Mouse (Mus musculus): ENCODE data around the gene Kmt5a. TPM values are rescaled to one million over a fixed set of nuclear protein-coding genes. Genes with fewer than 3 reads are reported as not detected.
A peak's percentile ranks its signal among the peaks of the same experiment; 100 is the strongest.

Kmt5a gene
- polyA plus RNA-seq, 1 experiment from 2014 or later = 18.0 TPM

GRCm38 (mm10) chr5:124444208-124444607 lies 4.5 kb downstream of the Kmt5a start:
- Histone ChIP-seq H3K9ac (replicated peaks; ENCODE audit: low read depth) (no peak overlapping the region), H3K4me1 (ENCODE audit: insufficient read depth, low read depth, low read length) (peaks cover 7% of the 10 kb centered on the region; the same call in 1 of the 2 replicates), H3K27ac (ENCODE audit: low read length) (no peak overlapping the region; the same call in 1 of the 2 replicates), H3K4me3 (ENCODE audit: low read depth, low read length) (no peak overlapping the region), H3K36me3 (ENCODE audit: insufficient read depth, low read length) (0 out of 2 replicates have a peak, but pooled peaks cover 7% of the 10 kb centered on the region), H3K4me2 (replicated peaks; ENCODE audit: low read depth, low read length) (peak overlapping the region; percentile 98; the same call in 1 of the 2 replicates), H3K27me3 (replicated peaks; ENCODE audit: insufficient read depth, low read length) (no peaks in the 10 kb centered on the region), H3K9me3 (ENCODE audit: low read length) (no peaks in the 10 kb centered on the region)
- no peak for TF ChIP-seq EP300 (IDR thresholded peaks at IDR 0.05)
- TF ChIP-seq CTCF (IDR thresholded peaks at IDR 0.05) = no peak
- no peak for DNase-seq (ENCODE audit: low spot score)
- ATAC-seq = no peak
- WGBS = 72% methylated on average over 3 of the region's 3 CpGs

DNA sequence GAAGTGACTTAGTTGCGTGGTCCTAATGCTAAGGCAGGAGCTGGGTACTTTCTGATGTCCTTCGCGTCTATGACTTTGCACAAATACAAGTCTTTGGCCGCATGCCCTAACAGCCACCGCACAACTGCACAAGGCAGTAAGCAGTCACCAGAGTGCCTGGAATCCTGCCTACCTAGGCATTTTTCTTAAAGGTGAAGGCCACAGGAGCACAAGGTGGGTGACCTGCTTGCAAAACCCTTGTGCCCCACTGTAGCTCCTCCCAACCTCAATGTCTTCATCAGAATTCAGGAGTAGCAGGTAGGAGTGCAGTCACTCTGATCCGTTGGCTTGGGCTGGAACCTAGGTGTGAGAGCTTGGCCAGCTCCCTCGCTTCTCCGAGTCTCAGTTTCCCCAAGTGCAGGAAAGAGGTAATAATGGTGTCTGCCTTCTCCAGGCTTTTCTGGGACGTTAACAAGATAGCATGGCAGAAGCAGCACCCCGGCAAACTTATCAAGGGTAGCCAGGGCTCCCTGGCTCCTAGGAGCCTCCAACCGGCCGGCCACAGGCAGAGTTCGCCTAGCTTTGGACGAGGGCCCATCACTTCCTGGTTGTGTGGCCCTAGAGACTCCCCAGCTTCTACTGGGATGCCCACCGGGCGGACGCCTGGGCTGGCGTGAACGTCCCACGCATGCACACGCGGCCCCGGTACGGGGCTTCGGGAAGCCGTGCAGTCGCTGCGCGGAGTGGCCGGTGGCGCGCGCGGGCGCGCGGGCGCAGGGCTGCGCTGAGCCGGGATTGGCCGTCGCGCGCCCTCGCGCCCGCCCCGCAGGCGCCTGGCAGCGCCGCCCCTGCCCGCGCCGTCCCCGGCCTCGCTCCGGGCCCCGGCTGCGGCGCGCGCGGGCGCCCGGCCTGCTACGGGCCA lies 5.2 kb downstream of the Kmt5a start:
- WGBS = 4% methylated on average over 47 of the region's 66 CpGs
- H3K4me2 ChIP-seq (replicated peaks; ENCODE audit: low read depth, low read length) = peak overlapping the region; percentile 98
- no peaks in the 10 kb centered on the region for H3K9me3 ChIP-seq (ENCODE audit: low read length)
- no peaks in the 10 kb centered on the region for H3K27me3 ChIP-seq (replicated peaks; ENCODE audit: insufficient read depth, low read length)
- DNase-seq (ENCODE audit: low spot score) = peak; percentile 84
- 0 out of 2 replicates have a peak, but pooled peaks cover 7% of the 10 kb centered on the region for H3K36me3 ChIP-seq (ENCODE audit: insufficient read depth, low read length)
- peak overlapping the region; percentile 76 for H3K4me3 ChIP-seq (ENCODE audit: low read depth, low read length)
- peak overlapping the region; percentile 92 for H3K27ac ChIP-seq (ENCODE audit: low read length)
- peaks cover 7% of the 10 kb centered on the region; the same call in 1 of the 2 replicates for H3K4me1 ChIP-seq (ENCODE audit: insufficient read depth, low read depth, low read length)
- ATAC-seq = peak; percentile 84
- no peak for TF ChIP-seq EP300 (IDR thresholded peaks at IDR 0.05)
- TF ChIP-seq CTCF (IDR thresholded peaks at IDR 0.05) = no peak
- H3K9ac ChIP-seq (replicated peaks; ENCODE audit: low read depth) = peak overlapping the region; percentile 72

- WGBS = 4% methylated on average over 18 of the region's 77 CpGs
Observed at GRCm38 (mm10) chr5:124445621-124446293, 6.0 kb downstream of the Kmt5a start.

GRCm38 (mm10) chr5:124446301-124446881 lies 6.7 kb downstream of the Kmt5a start:
- Histone ChIP-seq H3K4me3 (ENCODE audit: low read depth, low read length) (peak overlapping the region; percentile 76), H3K27me3 (replicated peaks; ENCODE audit: insufficient read depth, low read length) (no peaks in the 10 kb centered on the region), H3K4me1 (ENCODE audit: insufficient read depth, low read depth, low read length) (peaks cover 7% of the 10 kb centered on the region; the same call in 1 of the 2 replicates), H3K27ac (ENCODE audit: low read length) (peak overlapping the region; percentile 92), H3K9ac (replicated peaks; ENCODE audit: low read depth) (peak overlapping the region; percentile 72), H3K36me3 (ENCODE audit: insufficient read depth, low read length) (peaks cover 7% of the 10 kb centered on the region; the same call in 1 of the 2 replicates), H3K9me3 (ENCODE audit: low read length) (no peaks in the 10 kb centered on the region), H3K4me2 (replicated peaks; ENCODE audit: low read depth, low read length) (peak overlapping the region; percentile 98)
- no peak for TF ChIP-seq EP300 (IDR thresholded peaks at IDR 0.05)
- TF ChIP-seq CTCF (IDR thresholded peaks at IDR 0.05) = peak; percentile 49
- ATAC-seq (peak; percentile 80), DNase-seq (ENCODE audit: low spot score) (peak; percentile 95)
- 3% methylated on average over 15 of the region's 15 CpGs for WGBS

More at GRCm38 (mm10) chr5:124445621-124446293, 6.0 kb downstream of the Kmt5a start:
- Histone ChIP-seq H3K4me2 (replicated peaks; ENCODE audit: low read depth, low read length) (peak overlapping the region; percentile 98), H3K9ac (replicated peaks; ENCODE audit: low read depth) (peak overlapping the region; percentile 72), H3K27me3 (replicated peaks; ENCODE audit: insufficient read depth, low read length) (no peaks in the 10 kb centered on the region), H3K27ac (ENCODE audit: low read length) (peak overlapping the region; percentile 92), H3K9me3 (ENCODE audit: low read length) (no peaks in the 10 kb centered on the region), H3K36me3 (ENCODE audit: insufficient read depth, low read length) (peaks cover 7% of the 10 kb centered on the region; the same call in 1 of the 2 replicates), H3K4me3 (ENCODE audit: low read depth, low read length) (peak overlapping the region; percentile 76), H3K4me1 (ENCODE audit: insufficient read depth, low read depth, low read length) (peaks cover 7% of the 10 kb centered on the region; the same call in 1 of the 2 replicates)
- DNase-seq (ENCODE audit: low spot score) (peak; percentile 57), ATAC-seq (peak; percentile 49)
- TF ChIP-seq EP300 (IDR thresholded peaks at IDR 0.05) = no peak
- TF ChIP-seq CTCF (IDR thresholded peaks at IDR 0.05) = no peak

DNA sequence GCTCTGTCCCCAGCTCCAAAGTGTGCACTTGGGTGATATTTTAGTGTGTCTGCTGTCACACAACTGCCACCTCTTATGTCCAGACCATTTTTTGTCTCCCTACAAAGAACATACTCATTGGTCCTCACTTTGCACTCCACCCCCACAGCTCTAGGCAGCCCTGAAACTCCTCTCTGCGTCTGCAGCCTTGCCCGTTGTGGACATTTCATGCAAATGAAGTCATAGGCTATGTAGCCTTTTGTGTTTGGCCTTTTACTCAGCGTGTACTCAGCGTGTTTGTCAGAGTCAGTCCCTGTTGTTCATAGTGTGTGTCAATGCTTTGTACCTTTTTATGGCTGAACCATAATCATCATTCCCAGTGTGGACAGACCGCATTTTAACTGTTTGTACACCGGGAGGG lies 9.8 kb downstream of the Kmt5a start:
- Histone ChIP-seq H3K27ac (ENCODE audit: low read length) (0 out of 2 replicates have a peak overlapping the region, but pooled peaks have one; percentile 4), H3K4me1 (ENCODE audit: insufficient read depth, low read depth, low read length) (peaks cover 7% of the 10 kb centered on the region; the same call in 1 of the 2 replicates), H3K4me2 (replicated peaks; ENCODE audit: low read depth, low read length) (no peak overlapping the region), H3K27me3 (replicated peaks; ENCODE audit: insufficient read depth, low read length) (no peaks in the 10 kb centered on the region), H3K36me3 (ENCODE audit: insufficient read depth, low read length) (peaks cover 13% of the 10 kb centered on the region), H3K9ac (replicated peaks; ENCODE audit: low read depth) (no peak overlapping the region), H3K4me3 (ENCODE audit: low read depth, low read length) (no peak overlapping the region), H3K9me3 (ENCODE audit: low read length) (no peaks in the 10 kb centered on the region)
- no peak for TF ChIP-seq EP300 (IDR thresholded peaks at IDR 0.05)
- TF ChIP-seq CTCF (IDR thresholded peaks at IDR 0.05) = no peak
- peak; percentile 41 for DNase-seq (ENCODE audit: low spot score)
- 65% methylated on average over 6 of the region's 6 CpGs for WGBS
- no peak for ATAC-seq

Data from lung, postnatal 0 days (tissue).